Mouse (Mus musculus): ENCODE measurements around the gene Galnt10.
A peak's percentile ranks its signal among the peaks of the same experiment; 100 is the strongest.

The Galnt10 gene

GRCm38 (mm10) chr11:57643691-57644090 lies 1.6 kb upstream of the Galnt10 start:
- no peak for DNase-seq (ENCODE audit: low read depth)

GRCm38 (mm10) chr11:57644245-57645017 lies 811 bp upstream of the Galnt10 start:
- DNase-seq (ENCODE audit: low read depth) = peak; percentile 46

- peak; percentile 31 for DNase-seq (ENCODE audit: low read depth)
These were observed 605 bp downstream of the Galnt10 start for GRCm38 (mm10) chr11:57645847-57646246.

GRCm38 (mm10) chr11:57646416-57646815 lies 1.2 kb downstream of the Galnt10 start:
- DNase-seq (ENCODE audit: low read depth) = no peak

- DNase-seq (ENCODE audit: low read depth) = no peak
These were observed 1.7 kb downstream of the Galnt10 start for GRCm38 (mm10) chr11:57646940-57647339.

- DNase-seq (ENCODE audit: low read depth) = no peak
These were observed 2.2 kb downstream of the Galnt10 start for GRCm38 (mm10) chr11:57647446-57647845.

- DNase-seq (ENCODE audit: low read depth) = no peak
These were observed 3.1 kb downstream of the Galnt10 start for GRCm38 (mm10) chr11:57648196-57648800.

GRCm38 (mm10) chr11:57649269-57649668 lies 4.0 kb downstream of the Galnt10 start:
- no peak for DNase-seq (ENCODE audit: low read depth)

GRCm38 (mm10) chr11:57649671-57650070 lies 4.4 kb downstream of the Galnt10 start:
- no peak for DNase-seq (ENCODE audit: low read depth)

GRCm38 (mm10) chr11:57650867-57651266 lies 5.6 kb downstream of the Galnt10 start:
- no peak for DNase-seq (ENCODE audit: low read depth)

- peak; percentile 33 for DNase-seq (ENCODE audit: low read depth)
These were observed 6.1 kb downstream of the Galnt10 start for GRCm38 (mm10) chr11:57651281-57651810.

- no peak for DNase-seq (ENCODE audit: low read depth)
These were observed 7.1 kb downstream of the Galnt10 start for GRCm38 (mm10) chr11:57652206-57652922.

- no peak for DNase-seq (ENCODE audit: low read depth)
These were observed 7.8 kb downstream of the Galnt10 start for GRCm38 (mm10) chr11:57652923-57653660.

GRCm38 (mm10) chr11:57653796-57654195 lies 8.6 kb downstream of the Galnt10 start:
- DNase-seq (ENCODE audit: low read depth) = no peak

GRCm38 (mm10) chr11:57654386-57654785 lies 9.1 kb downstream of the Galnt10 start:
- no peak for DNase-seq (ENCODE audit: low read depth)

- DNase-seq (ENCODE audit: low read depth) = no peak
These were observed 9.7 kb downstream of the Galnt10 start for GRCm38 (mm10) chr11:57654977-57655397.

GRCm38 (mm10) chr11:57655669-57656325 lies 10.6 kb downstream of the Galnt10 start:
- DNase-seq (ENCODE audit: low read depth) = no peak

GRCm38 (mm10) chr11:57656602-57657275 lies 11.5 kb downstream of the Galnt10 start:
- DNase-seq (ENCODE audit: low read depth) = no peak

- no peak for DNase-seq (ENCODE audit: low read depth)
These were observed 12.3 kb downstream of the Galnt10 start for GRCm38 (mm10) chr11:57657370-57658072.

- no peak for DNase-seq (ENCODE audit: low read depth)
These were observed 13.0 kb downstream of the Galnt10 start for GRCm38 (mm10) chr11:57658214-57658613.

All from NIH3T3 (cell line).